9 mouse cellular contexts compared by ENCODE assay signal in genomic region chr4:106474241-106474640, GRCm38 (mm10). TPM values are rescaled to one million over a fixed set of nuclear protein-coding genes. Genes with fewer than 3 reads are reported as not detected.
DNase-seq lines count a peak whose midpoint lies in the region; ATAC-seq lines count a peak whose summit lies in the region.
"Had no signal": no experiment of that assay in that cellular context is flagged by ENCODE, and none has a peak within 500 bp of the region (broad histone marks: within the 10 kb centered on the region; RNA-seq: fewer than 3 reads in every experiment).

No protein-coding gene starts in this region.

- ATAC-seq in liver, embryonic 12.5 days, result no peak
- 0 out of 2 replicates have a peak, but pooled peaks have one; percentile 40 for ATAC-seq in embryonic facial prominence, embryonic 13.5 days (ENCODE audit: insufficient number of reproducible peaks, insufficient read depth, low FRiP score, low TSS enrichment, low read depth)
- ATAC-seq in hindbrain, embryonic 14.5 days (ENCODE audit: low FRiP score), result peak; percentile 44; the same call in 1 of the 2 replicates
- peak; percentile 73 for ATAC-seq in midbrain, embryonic 11.5 days (ENCODE audit: low FRiP score)

- WGBS in liver, embryonic 12.5 days (ENCODE audit: insufficient replicate concordance), result 5% methylated on average over 6 of the region's 6 CpGs
- 1% methylated on average over 6 of the region's 6 CpGs for WGBS in embryonic facial prominence, embryonic 13.5 days
- 3% methylated on average over 6 of the region's 6 CpGs for WGBS in hindbrain, embryonic 14.5 days
- WGBS in midbrain, embryonic 11.5 days, result 4% methylated on average over 6 of the region's 6 CpGs

- no peaks in the 10 kb centered on the region for H3K9me3 ChIP-seq in liver, embryonic 12.5 days (replicated peaks)
- H3K9me3 ChIP-seq in embryonic facial prominence, embryonic 13.5 days, result no peaks in the 10 kb centered on the region
- no peaks in the 10 kb centered on the region for H3K9me3 ChIP-seq in hindbrain, embryonic 14.5 days (ENCODE audit: control insufficient read depth, low read length)
- H3K9me3 ChIP-seq in midbrain, embryonic 11.5 days (ENCODE audit: control insufficient read depth, low read length), result no peaks in the 10 kb centered on the region

- no peaks in the 10 kb centered on the region for H3K4me1 ChIP-seq in liver, embryonic 12.5 days
- H3K4me1 ChIP-seq in embryonic facial prominence, embryonic 13.5 days, result no peaks in the 10 kb centered on the region
- no peaks in the 10 kb centered on the region for H3K4me1 ChIP-seq in hindbrain, embryonic 14.5 days (replicated peaks; ENCODE audit: control insufficient read depth, insufficient read depth, low read length)
- no peaks in the 10 kb centered on the region for H3K4me1 ChIP-seq in midbrain, embryonic 11.5 days (ENCODE audit: control insufficient read depth, insufficient read depth, low read length)

- H3K36me3 ChIP-seq in liver, embryonic 12.5 days, result no peaks in the 10 kb centered on the region
- H3K36me3 ChIP-seq in embryonic facial prominence, embryonic 13.5 days, result no peaks in the 10 kb centered on the region
- no peaks in the 10 kb centered on the region for H3K36me3 ChIP-seq in hindbrain, embryonic 14.5 days (replicated peaks; ENCODE audit: control insufficient read depth, insufficient read depth)
- no peaks in the 10 kb centered on the region for H3K36me3 ChIP-seq in midbrain, embryonic 11.5 days (ENCODE audit: control insufficient read depth, insufficient read depth, low read length)

- no peak overlapping the region for H3K4me3 ChIP-seq in liver, embryonic 12.5 days
- H3K4me3 ChIP-seq in embryonic facial prominence, embryonic 13.5 days, result no peak overlapping the region
- no peak overlapping the region for H3K4me3 ChIP-seq in hindbrain, embryonic 14.5 days (replicated peaks; ENCODE audit: low read length)
- no peak overlapping the region for H3K4me3 ChIP-seq in midbrain, embryonic 11.5 days (ENCODE audit: low read depth, low read length)
- H3K4me3 ChIP-seq: erythroblast, embryonic 14.5 days had no signal

- DNase-seq in liver, result peak; percentile 56
- peak; percentile 94 for DNase-seq in brain, adult 2 months (ENCODE audit: low read depth, low spot score)
- DNase-seq in hindbrain, embryonic 14.5 days (ENCODE audit: low spot score), result peak; percentile 83
- peak; percentile 44 to 50 for DNase-seq in layer of hippocampus, postnatal 36 days
- DNase-seq in midbrain, embryonic 11.5 days (ENCODE audit: low spot score, missing footprints), result peak; percentile 95
- peak; percentile 26 for DNase-seq in skeletal muscle tissue, adult 2 months (ENCODE audit: low read depth, low spot score)

- H3K27ac ChIP-seq in liver, embryonic 12.5 days, result no peak overlapping the region
- no peak overlapping the region for H3K27ac ChIP-seq in embryonic facial prominence, embryonic 13.5 days
- H3K27ac ChIP-seq in hindbrain, embryonic 14.5 days, result no peak overlapping the region
- H3K27ac ChIP-seq in midbrain, embryonic 11.5 days (ENCODE audit: low read depth, low read length), result no peak overlapping the region

- H3K4me2 ChIP-seq in liver, embryonic 12.5 days, result no peak overlapping the region
- no peak overlapping the region for H3K4me2 ChIP-seq in embryonic facial prominence, embryonic 13.5 days
- H3K4me2 ChIP-seq in hindbrain, embryonic 14.5 days (replicated peaks), result no peak overlapping the region
- H3K4me2 ChIP-seq in midbrain, embryonic 11.5 days, result no peak overlapping the region

- H3K9ac ChIP-seq in liver, embryonic 12.5 days, result no peak overlapping the region
- no peak overlapping the region for H3K9ac ChIP-seq in embryonic facial prominence, embryonic 13.5 days
- no peak overlapping the region for H3K9ac ChIP-seq in hindbrain, embryonic 14.5 days
- H3K9ac ChIP-seq in midbrain, embryonic 11.5 days (ENCODE audit: low read length), result no peak overlapping the region

- H3K27me3 ChIP-seq in liver, embryonic 12.5 days (replicated peaks), result peaks cover 5% of the 10 kb centered on the region; the same call in 1 of the 2 replicates
- H3K27me3 ChIP-seq in embryonic facial prominence, embryonic 13.5 days, result peaks cover 5% of the 10 kb centered on the region; the same call in 1 of the 2 replicates
- no peaks in the 10 kb centered on the region for H3K27me3 ChIP-seq in hindbrain, embryonic 14.5 days (ENCODE audit: control insufficient read depth, insufficient read depth, low read length)
- H3K27me3 ChIP-seq in midbrain, embryonic 11.5 days (ENCODE audit: control insufficient read depth, insufficient read depth, low read length), result no peaks in the 10 kb centered on the region

RNA-seq across cellular contexts. Expression of gene Pcsk9, which starts 10.1 kb away (rescaled TPM):
- 83.2 and 88.0 TPM in 2 replicates for polyA plus RNA-seq in liver, embryonic 12.5 days (2016; fragmentation: Nextera tagmentation; extraction: Ambion mirVana)
- 2.9 and 3.4 TPM in 2 replicates for polyA plus RNA-seq in embryonic facial prominence, embryonic 13.5 days (2015; fragmentation: Nextera tagmentation; extraction: Ambion mirVana)
- polyA plus RNA-seq in hindbrain, embryonic 14.5 days (2014; fragmentation: Nextera tagmentation; extraction: Ambion mirVana), result 1.7 and 3.4 TPM in 2 replicates
- total RNA-seq in layer of hippocampus, postnatal 36 days (2021), result not detected
- polyA plus RNA-seq in midbrain, embryonic 11.5 days (2014; fragmentation: Nextera tagmentation; extraction: Ambion mirVana), result 1.1 and 1.4 TPM in 2 replicates

RNA-seq across cellular contexts. Expression of gene Bsnd, which starts 17.8 kb away (rescaled TPM):
- polyA plus RNA-seq in liver, embryonic 12.5 days (2016; fragmentation: Nextera tagmentation; extraction: Ambion mirVana), result not detected in 2 replicates
- polyA plus RNA-seq in embryonic facial prominence, embryonic 13.5 days (2015; fragmentation: Nextera tagmentation; extraction: Ambion mirVana), result not detected in 2 replicates
- not detected in 2 replicates for polyA plus RNA-seq in hindbrain, embryonic 14.5 days (2014; fragmentation: Nextera tagmentation; extraction: Ambion mirVana)
- total RNA-seq in layer of hippocampus, postnatal 36 days (2021), result not detected
- polyA plus RNA-seq in midbrain, embryonic 11.5 days (2014; fragmentation: Nextera tagmentation; extraction: Ambion mirVana), result not detected in 2 replicates
- polyA plus RNA-seq: erythroblast, embryonic 14.5 days had no signal

Comparison
In these comparisons a context has a peak if more than half of its experiments do, and no peak if none do; other contexts are left out.
1. DNase-seq: peak in every context shown above with its lines; median percentile 95 in midbrain, embryonic 11.5 days; 94 in brain, adult 2 months; 83 in hindbrain, embryonic 14.5 days; 56 in liver; 47 in layer of hippocampus, postnatal 36 days; 26 in skeletal muscle tissue, adult 2 months.
2. RNA of gene Pcsk9, which starts 10.1 kb away (polyA plus RNA-seq): 83.2 to 88.0 TPM in liver, embryonic 12.5 days; 2.9 to 3.4 TPM in embryonic facial prominence, embryonic 13.5 days, 1.7 to 3.4 TPM in hindbrain, embryonic 14.5 days and 1.1 to 1.4 TPM in midbrain, embryonic 11.5 days; every median in the first group is over 10 times any median in the second.